Mouse (Mus musculus) thymus, adult 2 months (tissue): ENCODE measurements around the gene Tlx3. TPM values are rescaled to one million over a fixed set of nuclear protein-coding genes. Genes with fewer than 3 reads are reported as not detected.

Experiments used
- DNase-seq: peaks from one replicate; pipeline ENCODE4 v3.0.0; 2021
- H3K27ac ChIP-seq: fragments of 200-500 bp; 2 replicates; pipeline ENCODE4 v1.5.1; 2012; ENCODE audit warnings: low read length, control low read depth; ENCODE audit not compliant: control insufficient read depth, insufficient read depth
- H3K27me3 ChIP-seq: fragments of 200-500 bp; 2 replicates; pipeline ENCODE4 v1.6.1; 2012; ENCODE audit warnings: mild to moderate bottlenecking, low read length, moderate library complexity, mixed read lengths; ENCODE audit not compliant: control insufficient read depth, insufficient read depth
- H3K36me3 ChIP-seq: fragments of 200-500 bp; 2 replicates; pipeline ENCODE4 v1.6.1; 2012; ENCODE audit warnings: mild to moderate bottlenecking, low read length, moderate library complexity; ENCODE audit not compliant: control insufficient read depth, insufficient read depth
- H3K4me1 ChIP-seq: fragments of 200-500 bp; replicated peaks from 2 replicates; pipeline ENCODE4 v1.6.1; 2012; ENCODE audit warnings: low read length; ENCODE audit not compliant: control insufficient read depth, insufficient read depth
- H3K4me3 ChIP-seq: fragments of 200-500 bp; 2 replicates; pipeline ENCODE4 v1.5.1; 2012; ENCODE audit warnings: mild to moderate bottlenecking, low read length, control low read depth, moderate library complexity; ENCODE audit not compliant: control insufficient read depth, insufficient read depth
- CTCF ChIP-seq: fragments of 200-500 bp; IDR thresholded peaks from 2 replicates; pipeline ENCODE4 v1.5.1; 2012; ENCODE audit warnings: mild to moderate bottlenecking, control low read depth, low read length, moderate library complexity, borderline replicate concordance; ENCODE audit not compliant: control insufficient read depth, poor library complexity, insufficient read depth; ENCODE audit errors: extremely low read depth
- POLR2A ChIP-seq: fragments of 200-500 bp; IDR thresholded peaks from 2 replicates; pipeline ENCODE4 v1.6.1; 2012; ENCODE audit warnings: mild to moderate bottlenecking, low read length, control low read depth, moderate library complexity; ENCODE audit not compliant: control insufficient read depth, poor library complexity, insufficient read depth; ENCODE audit errors: extremely low read depth
- WGBS: fragments of 180-500 bp; shearing (Covaris S2); methylation state at CpG from one replicate; pipeline ENCODE4 v1.1.7; 2018; 5-methylcytosine and 5-hydroxymethylcytosine counted together
- polyA plus RNA-seq: library from polyadenylated mRNA; depleted of rRNA; stranded (reverse); fragments of >200 nt; gene quantifications from 2 replicates; pipeline ENCODE4 v1.2.3, GENCODE M21; 2012

Tlx3 gene
- polyA plus RNA-seq, 1 experiment: 0.08 TPM

DNA sequence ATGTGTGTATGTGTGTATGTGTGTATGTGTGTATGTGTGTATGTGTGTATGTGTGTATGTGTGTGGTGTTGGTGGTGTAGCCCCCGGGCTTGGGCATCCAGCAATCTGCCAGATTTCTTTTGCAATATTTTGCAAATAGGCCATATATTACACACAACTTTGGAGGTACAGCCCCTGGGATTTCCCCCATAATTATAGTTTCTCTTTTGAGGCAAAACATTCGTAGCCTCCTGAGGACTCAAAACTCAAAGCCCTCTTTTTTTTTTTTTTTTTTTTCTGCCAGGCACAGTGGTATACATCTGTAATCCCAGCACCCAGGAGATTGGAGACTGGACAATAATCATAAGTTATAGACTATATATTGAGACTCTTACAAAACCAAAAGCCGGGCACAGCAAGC is 21.6 kb downstream of the Tlx3 start:
- H3K4me1 ChIP-seq: no peaks in the 10 kb centered on the region
- DNase-seq: no peak
- H3K27me3 ChIP-seq: no peaks in the 10 kb centered on the region; the same call in 1 of the 2 replicates
- TF ChIP-seq POLR2A (no peak), CTCF (no peak)
- H3K4me3 ChIP-seq: no peak overlapping the region
- WGBS: 64% methylated on average over 3 of the region's 3 CpGs
- H3K36me3 ChIP-seq: no peaks in the 10 kb centered on the region
- no peak overlapping the region for H3K27ac ChIP-seq

DNA sequence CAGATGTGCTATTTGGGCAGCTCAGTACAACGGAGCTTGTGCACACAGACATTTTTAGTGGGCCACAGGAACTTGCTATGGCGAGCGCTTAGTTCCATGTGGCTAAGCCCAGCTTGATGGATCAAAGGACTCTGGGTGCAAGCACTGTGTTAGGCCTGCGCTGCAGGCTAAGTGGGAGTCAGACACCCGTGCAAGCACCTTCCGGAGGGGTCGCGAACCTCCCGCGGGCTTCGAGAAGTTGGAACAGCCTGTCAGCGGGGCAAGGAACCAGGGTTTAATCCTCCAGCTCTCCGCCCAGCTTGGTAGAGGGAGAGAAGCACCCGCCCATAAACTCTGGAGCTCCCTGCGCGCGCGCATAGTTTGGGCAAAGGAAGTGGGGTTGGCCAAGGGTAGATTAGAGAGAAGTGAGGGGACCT is 22.7 kb downstream of the Tlx3 start:
- no peaks in the 10 kb centered on the region; the same call in 1 of the 2 replicates for H3K27me3 ChIP-seq
- WGBS: 15% methylated on average over 18 of the region's 18 CpGs
- no peak for DNase-seq
- no peaks in the 10 kb centered on the region for H3K4me1 ChIP-seq
- no peak overlapping the region for H3K4me3 ChIP-seq
- TF ChIP-seq POLR2A (no peak), CTCF (no peak)
- H3K27ac ChIP-seq: no peak overlapping the region
- H3K36me3 ChIP-seq: no peaks in the 10 kb centered on the region

DNA sequence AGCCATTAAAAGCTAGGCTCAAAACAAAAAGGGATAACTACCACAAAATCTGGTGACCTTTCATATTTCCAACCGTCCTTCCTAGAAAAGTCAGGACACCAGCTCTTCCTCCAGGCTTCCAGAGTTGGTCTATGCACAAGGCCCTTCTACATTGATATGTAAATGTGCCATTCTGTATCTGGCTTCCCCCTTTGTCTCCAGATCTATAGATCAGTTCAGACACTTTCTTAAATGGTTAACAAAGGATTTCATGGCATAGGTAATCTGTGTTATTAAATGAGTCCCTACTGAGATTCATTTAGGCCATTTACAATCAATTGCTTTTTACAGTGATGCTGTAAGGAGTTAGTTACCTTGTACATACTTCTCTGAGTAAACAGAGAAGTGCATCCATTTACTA is 23.6 kb downstream of the Tlx3 start:
- WGBS: 84% methylated on average over 1 of the region's 1 CpGs
- TF ChIP-seq POLR2A (no peak), CTCF (no peak)
- Histone ChIP-seq H3K27me3 (no peaks in the 10 kb centered on the region; the same call in 1 of the 2 replicates), H3K4me3 (no peak overlapping the region), H3K27ac (no peak overlapping the region), H3K36me3 (no peaks in the 10 kb centered on the region), H3K4me1 (no peaks in the 10 kb centered on the region)
- no peak for DNase-seq

DNA sequence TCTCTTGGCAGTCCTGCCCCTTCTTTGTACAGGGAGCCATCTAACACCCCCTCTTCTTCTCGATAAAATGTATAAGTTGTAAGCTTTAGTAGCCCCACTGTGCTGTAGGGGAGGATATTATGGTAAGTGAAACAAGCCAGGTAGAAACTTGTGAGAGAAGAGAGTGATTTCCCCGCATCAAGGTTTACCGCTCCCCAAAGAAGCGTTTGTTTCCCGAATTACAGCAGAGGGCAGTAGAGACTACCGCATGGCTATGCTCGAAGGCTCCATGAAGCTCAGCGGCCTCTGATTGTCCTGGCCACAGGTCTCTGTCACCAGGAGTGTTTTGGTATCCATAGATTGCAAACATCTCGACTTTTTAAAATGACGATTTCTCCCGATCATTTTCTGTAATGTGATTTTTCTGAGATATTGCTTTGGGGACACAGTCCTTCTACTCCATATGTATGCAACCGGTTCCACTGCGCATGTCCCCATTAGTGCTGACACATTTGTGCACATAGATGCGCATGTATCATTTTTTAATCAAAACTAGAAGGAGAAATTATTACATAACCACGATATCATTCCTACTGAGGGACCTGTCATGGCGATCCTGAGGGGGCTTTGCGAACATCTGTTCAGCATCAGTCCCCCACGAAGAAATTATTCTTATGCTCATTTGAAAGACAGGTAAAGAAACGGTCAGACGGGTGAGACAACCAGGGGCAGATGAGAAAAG is 26.7 kb downstream of the Tlx3 start:
- TF ChIP-seq POLR2A (no peak), CTCF (no peak)
- no peak overlapping the region for H3K4me3 ChIP-seq
- 39% methylated on average over 20 of the region's 20 CpGs for WGBS
- DNase-seq: no peak
- H3K36me3 ChIP-seq: no peaks in the 10 kb centered on the region
- no peaks in the 10 kb centered on the region for H3K4me1 ChIP-seq
- H3K27me3 ChIP-seq: no peaks in the 10 kb centered on the region; the same call in 1 of the 2 replicates
- H3K27ac ChIP-seq: no peak overlapping the region

DNA sequence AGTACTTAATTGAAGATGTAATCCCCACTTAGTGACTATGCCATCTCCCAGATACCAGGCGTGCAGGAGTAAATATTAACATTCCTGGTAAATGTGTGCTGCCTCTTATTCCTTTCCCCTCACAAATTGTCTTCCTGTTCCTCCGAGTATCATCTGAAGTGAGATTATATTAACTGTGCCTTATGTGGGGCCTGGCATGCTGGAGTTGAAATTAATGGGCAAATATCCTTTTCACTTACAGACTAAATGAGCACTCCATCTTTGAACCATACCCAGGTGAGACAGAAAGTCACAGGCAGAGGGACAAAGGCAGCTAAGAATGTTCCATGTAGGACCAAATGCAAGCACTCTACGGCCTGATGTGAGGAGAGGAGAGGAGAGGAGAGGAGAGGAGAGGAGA is 27.6 kb downstream of the Tlx3 start:
- no peak for DNase-seq
- H3K27ac ChIP-seq: no peak overlapping the region
- no peak overlapping the region for H3K4me3 ChIP-seq
- no peaks in the 10 kb centered on the region; the same call in 1 of the 2 replicates for H3K27me3 ChIP-seq
- WGBS: 80% methylated on average over 3 of the region's 3 CpGs
- TF ChIP-seq POLR2A: no peak
- TF ChIP-seq CTCF: no peak
- no peaks in the 10 kb centered on the region for H3K36me3 ChIP-seq
- H3K4me1 ChIP-seq: no peaks in the 10 kb centered on the region

DNA sequence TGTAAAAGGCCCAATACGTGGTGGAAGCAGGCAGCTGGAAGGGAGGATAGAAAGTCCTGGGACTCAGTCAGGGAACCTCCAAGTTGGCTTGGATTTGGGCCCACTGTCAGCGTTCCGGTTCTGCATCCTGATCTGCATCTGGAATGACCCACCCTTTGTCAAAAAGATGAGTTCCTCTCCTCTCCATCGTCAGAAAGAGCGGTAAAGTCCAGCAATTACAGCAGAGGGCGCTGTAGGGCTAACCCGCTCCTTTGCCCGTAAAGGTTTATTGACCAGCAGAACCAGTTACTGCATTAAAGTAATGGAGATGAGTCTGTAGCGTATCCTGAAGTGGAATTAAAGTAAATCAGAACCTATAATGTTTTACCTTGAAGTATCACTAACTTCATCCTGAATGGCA is 32.9 kb downstream of the Tlx3 start:
- WGBS: 11% methylated on average over 9 of the region's 9 CpGs

DNA sequence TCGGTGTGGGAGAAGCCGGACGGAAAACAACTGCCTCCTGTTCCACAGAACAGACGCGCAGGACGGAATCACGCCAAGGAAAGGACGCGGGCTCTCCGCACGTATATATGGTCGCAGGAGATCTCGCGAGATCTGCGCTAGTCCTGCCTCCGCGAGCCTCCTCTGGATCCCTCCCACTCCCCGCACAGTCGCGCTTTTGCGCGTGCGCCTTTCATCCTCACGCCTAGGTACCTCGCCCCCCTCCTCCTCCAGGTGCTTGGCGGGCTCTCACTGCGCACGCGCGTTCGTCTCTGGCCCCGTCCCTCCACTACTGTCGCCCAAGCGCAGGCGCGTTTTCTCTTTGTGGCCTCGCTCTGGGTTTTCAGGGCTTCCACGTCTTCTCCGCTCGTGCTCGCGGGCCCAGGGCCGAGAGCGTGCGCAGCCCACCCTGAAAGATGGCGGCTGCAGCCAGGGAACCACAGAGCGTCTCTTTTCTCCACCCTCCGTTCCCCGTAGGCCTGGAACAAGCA is 40.3 kb downstream of the Tlx3 start, which contains the start of gene Npm1:
Gene Npm1 (minus strand): TSS at position 209 of the 509 bp plus-strand sequence.
- peaks cover 5% of the 10 kb centered on the region for H3K4me1 ChIP-seq
- peak within 1 kb of the TSS; percentile 64 for H3K4me3 ChIP-seq
- H3K27ac ChIP-seq: peak within 1 kb of the TSS; percentile 60
- peak; percentile 99 for DNase-seq
- no peaks in the 10 kb centered on the region for H3K27me3 ChIP-seq
- TF ChIP-seq CTCF (peak; percentile 35; the same call in 1 of the 2 replicates), POLR2A (peak; percentile 64)
- peaks cover 17% of the 10 kb centered on the region for H3K36me3 ChIP-seq
- 4% methylated on average over 49 of the region's 49 CpGs for WGBS

More for the DNA sequence above, 32.9 kb downstream of the Tlx3 start:
- TF ChIP-seq CTCF (no peak), POLR2A (no peak)
- Histone ChIP-seq H3K36me3 (no peaks in the 10 kb centered on the region), H3K27ac (no peak overlapping the region), H3K4me1 (no peaks in the 10 kb centered on the region), H3K4me3 (no peak overlapping the region), H3K27me3 (no peaks in the 10 kb centered on the region)
- DNase-seq: peak; percentile 64
